Comparison of ENCODE assay signal across 8 mouse cellular contexts in the genomic region with DNA sequence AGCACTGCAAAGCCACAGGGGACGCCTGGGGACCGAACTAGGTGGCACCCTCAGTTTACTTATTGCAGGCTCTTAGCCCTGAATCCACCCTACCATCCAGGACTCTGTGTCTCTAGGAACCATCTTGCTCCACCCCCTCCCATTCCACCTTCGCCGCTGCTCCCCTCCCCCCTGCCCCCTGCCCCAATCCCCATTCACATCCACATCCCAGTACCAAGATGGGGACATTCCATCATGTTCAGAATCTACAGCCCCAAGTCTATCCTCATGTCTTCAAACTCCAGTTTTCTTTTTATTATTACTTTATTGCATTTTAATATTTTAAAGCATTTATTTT. TPM values are rescaled to one million over a fixed set of nuclear protein-coding genes. Genes with fewer than 3 reads are reported as not detected.
DNase-seq lines count a peak whose midpoint lies in the region; ATAC-seq and TF ChIP-seq lines count a peak whose summit lies in the region.

No protein-coding gene starts in this region.

- peaks cover 10% of the 10 kb centered on the region for H3K4me1 ChIP-seq in heart, embryonic 13.5 days
- H3K4me1 ChIP-seq in cortical plate, adult 2 months (ENCODE audit: control insufficient read depth, insufficient read depth, low read length): peaks cover 2% of the 10 kb centered on the region; the same call in 1 of the 2 replicates
- H3K4me1 ChIP-seq in hindbrain, embryonic 15.5 days (replicated peaks): peaks cover 14% of the 10 kb centered on the region
- H3K4me1 ChIP-seq in midbrain, embryonic 12.5 days: peaks cover 12% of the 10 kb centered on the region

- peaks cover 54% of the 10 kb centered on the region for H3K27me3 ChIP-seq in heart, embryonic 13.5 days (replicated peaks)
- H3K27me3 ChIP-seq in hindbrain, embryonic 15.5 days: no peaks in the 10 kb centered on the region
- peaks cover 33% of the 10 kb centered on the region for H3K27me3 ChIP-seq in midbrain, embryonic 12.5 days

- H3K9me3 ChIP-seq in heart, embryonic 13.5 days: no peaks in the 10 kb centered on the region
- H3K9me3 ChIP-seq in hindbrain, embryonic 15.5 days: no peaks in the 10 kb centered on the region
- no peaks in the 10 kb centered on the region; the same call in 1 of the 2 replicates for H3K9me3 ChIP-seq in midbrain, embryonic 12.5 days

- no peak for TF ChIP-seq POLR2A in cortical plate, adult 2 months (IDR thresholded peaks at IDR 0.05; ENCODE audit: extremely low read depth, insufficient read depth, low read length)

- ATAC-seq in heart, embryonic 13.5 days (ENCODE audit: extremely low read depth, insufficient number of reproducible peaks, low FRiP score, low TSS enrichment): no peak
- no peak for ATAC-seq in hindbrain, embryonic 15.5 days (ENCODE audit: low FRiP score, low read depth)
- no peak for ATAC-seq in midbrain, embryonic 12.5 days (ENCODE audit: low FRiP score, low read depth)
- ATAC-seq in megakaryocyte progenitor cell, adult 5-6 weeks (replicated peaks; ENCODE audit: poor library complexity): no peak

- no peak for DNase-seq in heart, adult 11 months
- no peak for DNase-seq in layer of hippocampus, adult 9-10 months (ENCODE audit: low spot score)
- DNase-seq in adrenal gland, postnatal 36 days: no peak

- H3K4me2 ChIP-seq in heart, embryonic 13.5 days: peak overlapping the region; percentile 77
- H3K4me2 ChIP-seq in hindbrain, embryonic 15.5 days: peak overlapping the region; percentile 69
- peak overlapping the region; percentile 68 for H3K4me2 ChIP-seq in midbrain, embryonic 12.5 days (replicated peaks)

- no peaks in the 10 kb centered on the region for H3K36me3 ChIP-seq in heart, embryonic 13.5 days
- no peaks in the 10 kb centered on the region for H3K36me3 ChIP-seq in hindbrain, embryonic 15.5 days
- no peaks in the 10 kb centered on the region for H3K36me3 ChIP-seq in midbrain, embryonic 12.5 days

- no peak for TF ChIP-seq CTCF in cortical plate, adult 2 months (IDR thresholded peaks at IDR 0.05; ENCODE audit: extremely low read depth, insufficient read depth, low read length)

- peak overlapping the region; percentile 74 for H3K9ac ChIP-seq in heart, embryonic 13.5 days
- H3K9ac ChIP-seq in hindbrain, embryonic 15.5 days: peak overlapping the region; percentile 42
- H3K9ac ChIP-seq in midbrain, embryonic 12.5 days (replicated peaks): peak overlapping the region; percentile 61

- 9% methylated on average over 4 of the region's 4 CpGs for WGBS in heart, embryonic 13.5 days
- 0% methylated on average over 2 of the region's 4 CpGs for WGBS in hindbrain, embryonic 15.5 days
- 11% methylated on average over 4 of the region's 4 CpGs for WGBS in midbrain, embryonic 12.5 days

- peak overlapping the region; percentile 48 for H3K4me3 ChIP-seq in heart, embryonic 13.5 days
- peak overlapping the region; percentile 88 for H3K4me3 ChIP-seq in cortical plate, adult 2 months (ENCODE audit: insufficient read depth, low read length)
- H3K4me3 ChIP-seq in hindbrain, embryonic 15.5 days: peak overlapping the region; percentile 47
- H3K4me3 ChIP-seq in midbrain, embryonic 12.5 days: peak overlapping the region; percentile 45

- H3K27ac ChIP-seq in heart, embryonic 13.5 days (replicated peaks): no peak overlapping the region
- H3K27ac ChIP-seq in cortical plate, adult 2 months (ENCODE audit: insufficient read depth, low read length): no peak overlapping the region
- peak overlapping the region; percentile 23; the same call in 1 of the 2 replicates for H3K27ac ChIP-seq in hindbrain, embryonic 15.5 days (replicated peaks)
- 0 out of 2 replicates have a peak overlapping the region, but pooled peaks have one; percentile 35 for H3K27ac ChIP-seq in midbrain, embryonic 12.5 days (replicated peaks)

RNA-seq across cellular contexts. Expression of a gene that starts 0.4 kb away (rescaled TPM):
- 0.24 and 1.0 TPM in 2 replicates for polyA plus RNA-seq in heart, embryonic 13.5 days (2015; fragmentation: Nextera tagmentation; extraction: Ambion mirVana)
- polyA plus RNA-seq in cortical plate, adult 2 months (2012; rRNA removed): 96.9 and 99.1 TPM in 2 replicates
- polyA plus RNA-seq in hindbrain, embryonic 15.5 days (2015; fragmentation: Nextera tagmentation; extraction: Ambion mirVana): 63.2 and 63.8 TPM in 2 replicates
- 10.4 and 11.4 TPM in 2 replicates for polyA plus RNA-seq in midbrain, embryonic 12.5 days (2016; fragmentation: Nextera tagmentation; extraction: Ambion mirVana)
- not detected in 2 replicates for total RNA-seq in megakaryocyte progenitor cell, adult 5-6 weeks (2015)
- total RNA-seq in megakaryocyte progenitor cell, adult 5-6 weeks (2017): not detected in 2 replicates
- total RNA-seq in adrenal gland, postnatal 36 days (2021): 10 to 100 TPM; 21.6 to 35.2 TPM

RNA-seq across cellular contexts. Expression of a gene that starts 18.5 kb away (rescaled TPM):
- polyA plus RNA-seq in heart, embryonic 13.5 days (2015; fragmentation: Nextera tagmentation; extraction: Ambion mirVana): 25.8 and 27.9 TPM in 2 replicates
- 72.2 and 74.3 TPM in 2 replicates for polyA plus RNA-seq in cortical plate, adult 2 months (2012; rRNA removed)
- polyA plus RNA-seq in hindbrain, embryonic 15.5 days (2015; fragmentation: Nextera tagmentation; extraction: Ambion mirVana): 44.6 and 45.7 TPM in 2 replicates
- polyA plus RNA-seq in midbrain, embryonic 12.5 days (2016; fragmentation: Nextera tagmentation; extraction: Ambion mirVana): 65.1 and 67.6 TPM in 2 replicates
- 17.6 and 18.0 TPM in 2 replicates for total RNA-seq in megakaryocyte progenitor cell, adult 5-6 weeks (2015)
- total RNA-seq in megakaryocyte progenitor cell, adult 5-6 weeks (2017): 29.3 and 35.3 TPM in 2 replicates
- total RNA-seq in adrenal gland, postnatal 36 days (2021): 100 to 1,000 TPM in 1 of 2 experiments, 10 to 100 TPM in 1; 95.2 to 104 TPM

RNA-seq across cellular contexts. Expression of a gene that starts 58.1 kb away (rescaled TPM):
- 9.6 and 10.7 TPM in 2 replicates for polyA plus RNA-seq in heart, embryonic 13.5 days (2015; fragmentation: Nextera tagmentation; extraction: Ambion mirVana)
- polyA plus RNA-seq in cortical plate, adult 2 months (2012; rRNA removed): 16.5 and 17.7 TPM in 2 replicates
- polyA plus RNA-seq in hindbrain, embryonic 15.5 days (2015; fragmentation: Nextera tagmentation; extraction: Ambion mirVana): 21.8 and 23.2 TPM in 2 replicates
- 5.2 and 8.3 TPM in 2 replicates for polyA plus RNA-seq in midbrain, embryonic 12.5 days (2016; fragmentation: Nextera tagmentation; extraction: Ambion mirVana)
- not detected in 2 replicates for total RNA-seq in megakaryocyte progenitor cell, adult 5-6 weeks (2015)
- not detected in 2 replicates for total RNA-seq in megakaryocyte progenitor cell, adult 5-6 weeks (2017)
- 1 to 10 TPM; 3.3 to 5.5 TPM for total RNA-seq in adrenal gland, postnatal 36 days (2021)

Comparison
In these comparisons a context has a peak if more than half of its experiments do, and no peak if none do; other contexts are left out.
1. H3K27ac ChIP-seq: peak in hindbrain, embryonic 15.5 days (single experiment) and midbrain, embryonic 12.5 days (single experiment); none in heart, embryonic 13.5 days (single experiment) and cortical plate, adult 2 months (single experiment).
2. Peak in every context shown above with its lines, with median percentiles within 50 percentile points of each other: H3K4me2 ChIP-seq, H3K4me3 ChIP-seq and H3K9ac ChIP-seq.